Mouse (Mus musculus): ENCODE results near the gene Tshz2.
"Not testable (repeated sequence)": the region's sequence is repeated elsewhere in the genome, so short reads cannot be mapped to it uniquely, and the experiment has no call there.

The Tshz2 gene

DNA sequence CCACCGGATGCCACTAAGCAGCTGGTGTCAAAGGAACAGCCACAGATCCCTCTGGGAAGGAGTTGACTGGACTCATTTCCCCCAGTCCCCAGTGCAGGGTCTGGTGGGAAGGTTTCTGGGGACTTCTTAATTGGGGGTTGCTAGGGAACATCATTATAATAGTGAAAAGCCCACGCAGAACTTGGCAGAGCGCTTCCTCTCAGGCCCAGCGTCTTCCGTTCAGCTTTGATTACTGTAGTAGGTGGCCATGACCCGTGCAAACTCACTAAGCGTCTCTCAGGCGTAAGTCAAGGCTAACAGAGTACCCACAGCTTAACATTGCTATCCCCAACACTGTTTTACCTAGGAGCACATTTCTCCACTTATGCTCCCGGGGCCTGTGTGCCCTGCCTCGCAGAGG lies 181.9 kb downstream of the Tshz2 start:
- no peak for DNase-seq

DNA sequence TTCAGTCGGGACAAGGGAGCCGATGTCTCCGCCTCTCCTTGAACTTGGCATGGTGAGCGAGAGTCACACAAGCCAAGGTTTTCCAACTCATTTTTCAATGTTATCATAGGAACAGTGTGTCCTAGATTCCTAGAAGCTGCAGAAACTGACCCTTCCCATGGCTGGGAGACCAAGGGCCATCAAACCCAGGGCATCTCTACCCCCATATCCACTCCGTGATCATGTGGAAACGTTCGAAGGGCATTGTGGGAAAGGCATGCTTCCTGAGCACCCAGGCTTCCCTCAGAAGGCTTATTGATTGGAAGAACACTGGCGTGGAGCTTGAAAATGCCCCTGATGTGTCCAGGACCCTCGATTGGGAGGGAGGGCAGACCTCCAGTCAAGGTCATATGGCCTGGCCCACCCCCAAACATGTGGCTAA lies 188.2 kb downstream of the Tshz2 start:
- peak; percentile 41 for DNase-seq

DNA sequence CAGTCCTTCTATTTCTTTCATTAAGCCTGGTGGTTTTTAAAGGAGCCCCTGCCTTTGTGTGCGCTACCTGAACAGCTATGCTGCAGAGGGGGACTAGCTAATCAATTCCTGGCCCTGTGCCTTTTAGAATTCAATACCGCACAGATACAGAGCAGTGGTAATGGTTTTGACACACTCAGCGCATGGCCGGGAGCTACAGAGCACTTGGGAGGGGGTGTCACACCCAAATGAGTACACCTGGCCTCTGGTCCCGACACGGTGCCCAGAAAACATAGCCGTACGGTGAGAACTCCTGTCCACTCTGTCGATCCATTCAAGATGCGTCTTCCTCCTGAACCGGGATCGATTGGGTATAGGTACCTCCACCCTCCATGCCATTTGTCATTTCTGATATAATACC lies 193.1 kb downstream of the Tshz2 start:
- no peak for DNase-seq

DNA sequence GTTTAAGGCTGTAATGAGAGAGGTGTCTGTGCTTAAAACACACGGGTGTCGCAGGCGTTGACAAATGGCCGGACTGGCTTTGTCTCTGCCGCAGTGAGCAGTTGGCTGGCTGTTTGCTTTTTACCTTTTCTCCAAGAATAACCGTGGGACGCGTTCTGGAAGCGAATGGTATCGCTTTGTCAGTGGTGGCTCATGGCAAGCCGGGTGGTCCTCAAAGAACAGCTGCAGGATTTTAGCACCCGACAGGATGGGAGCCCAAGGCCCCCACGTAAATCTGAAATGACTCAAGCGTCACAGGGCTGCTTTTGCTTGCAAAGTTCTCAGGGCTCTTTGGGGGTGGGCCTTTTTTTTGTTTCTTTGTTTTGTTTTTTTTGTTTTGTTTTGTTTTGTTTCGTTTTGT lies 193.5 kb downstream of the Tshz2 start:
- DNase-seq: no peak

DNA sequence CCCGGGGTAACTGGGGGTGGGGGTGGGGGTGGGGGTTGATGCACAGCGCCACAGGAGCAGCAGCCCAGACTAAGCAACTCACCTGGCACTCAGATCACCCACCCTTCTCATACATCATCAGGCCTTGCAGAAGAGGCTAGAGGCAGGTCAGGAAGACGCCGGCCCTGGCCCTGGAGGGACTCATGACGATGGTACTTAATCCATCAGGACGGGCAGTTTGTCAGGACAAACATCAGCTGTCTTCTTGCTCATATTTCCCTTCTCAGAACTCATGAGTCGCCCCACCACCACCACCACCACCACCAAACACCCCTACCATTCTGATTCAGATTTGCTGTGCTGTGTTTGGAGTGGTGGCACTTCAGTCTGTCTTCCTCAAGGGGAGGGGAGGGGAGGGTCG lies 194.0 kb downstream of the Tshz2 start:
- no peak for DNase-seq

DNA sequence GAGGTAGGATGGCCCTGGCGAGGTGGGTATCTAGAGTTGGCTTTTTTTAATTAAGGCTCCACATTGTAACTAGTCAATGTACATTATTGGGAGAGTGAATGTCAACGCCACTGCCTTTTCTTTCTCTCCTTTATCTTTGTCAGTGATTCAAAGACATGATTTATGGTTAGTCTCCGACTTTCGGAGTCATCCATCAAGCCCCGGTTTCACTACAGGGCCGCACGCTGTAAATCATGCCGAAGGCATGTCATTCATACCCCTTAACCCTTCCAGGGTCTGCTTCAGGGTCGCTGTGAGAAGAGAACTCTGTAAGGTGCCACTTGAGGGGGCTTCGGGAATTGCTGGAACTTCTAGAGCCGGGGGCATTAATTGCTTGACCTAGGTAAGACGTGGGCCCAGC lies 199.4 kb downstream of the Tshz2 start:
- DNase-seq: no peak

DNA sequence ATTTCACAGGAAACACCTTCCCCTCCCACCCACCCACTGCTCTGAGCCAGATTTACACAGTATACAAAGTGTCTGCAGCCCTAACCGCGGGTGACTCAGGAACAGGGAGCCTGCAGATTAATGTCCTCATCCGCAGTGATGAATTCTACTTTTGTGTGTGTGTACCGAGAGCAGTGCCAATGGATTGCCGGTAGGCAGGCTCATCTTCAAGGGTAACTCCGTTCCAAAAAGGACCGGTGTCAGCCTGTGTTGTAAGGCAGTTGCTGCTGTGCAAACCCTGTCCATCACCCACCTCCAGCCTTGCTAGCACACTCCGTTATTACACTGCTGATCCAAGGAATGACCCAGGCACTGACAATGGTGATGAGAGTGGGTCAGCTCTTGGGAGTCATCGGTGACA lies 200.8 kb downstream of the Tshz2 start:
- no peak for DNase-seq

DNA sequence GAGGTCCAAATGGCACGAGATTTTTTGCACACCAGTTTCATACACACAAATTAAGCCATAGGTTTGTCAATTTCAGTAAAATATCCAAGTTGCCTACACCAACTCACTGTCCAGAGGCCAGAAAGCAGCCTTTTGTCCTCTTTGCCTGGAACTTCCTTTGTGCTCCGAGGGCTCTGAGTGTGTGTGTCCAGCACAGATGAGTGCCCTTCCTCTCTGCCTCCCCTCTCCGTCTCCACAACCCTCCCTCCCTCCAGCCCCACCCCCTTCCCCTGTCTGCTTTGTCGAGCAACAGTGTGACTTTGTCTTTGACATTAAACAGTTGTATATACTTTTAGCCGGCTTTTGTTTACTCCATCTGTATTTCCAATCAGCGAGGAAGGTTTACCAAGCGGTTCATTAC lies 201.8 kb downstream of the Tshz2 start:
- DNase-seq: no peak

DNA sequence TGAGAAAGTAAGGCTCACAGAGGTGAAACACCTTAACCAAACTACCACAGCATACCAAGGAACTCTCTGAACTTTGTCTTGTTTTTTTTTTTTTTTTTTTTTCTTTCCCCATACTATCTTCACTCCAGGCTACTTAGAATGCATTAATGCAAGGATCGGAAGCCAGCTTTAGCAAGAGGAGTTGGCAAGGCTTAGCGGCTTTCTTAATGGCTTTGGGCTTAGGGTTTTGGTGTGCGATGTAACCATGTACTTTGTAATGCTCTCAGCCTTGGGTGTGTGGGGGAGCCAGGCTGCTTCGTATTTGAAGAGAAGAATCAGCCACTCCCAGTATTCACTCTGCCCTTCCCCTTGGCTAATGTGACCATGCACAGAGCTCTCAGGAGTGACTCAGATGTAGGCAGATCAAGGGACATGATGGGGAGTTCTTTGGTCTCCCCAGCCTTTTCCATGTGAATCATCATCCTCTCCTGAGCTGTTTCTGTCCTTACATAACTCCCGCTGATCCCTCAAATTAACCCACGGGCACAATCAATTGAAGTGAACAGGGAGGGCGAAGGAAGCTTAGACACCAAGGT lies 204.3 kb downstream of the Tshz2 start:
- no peak for DNase-seq

DNA sequence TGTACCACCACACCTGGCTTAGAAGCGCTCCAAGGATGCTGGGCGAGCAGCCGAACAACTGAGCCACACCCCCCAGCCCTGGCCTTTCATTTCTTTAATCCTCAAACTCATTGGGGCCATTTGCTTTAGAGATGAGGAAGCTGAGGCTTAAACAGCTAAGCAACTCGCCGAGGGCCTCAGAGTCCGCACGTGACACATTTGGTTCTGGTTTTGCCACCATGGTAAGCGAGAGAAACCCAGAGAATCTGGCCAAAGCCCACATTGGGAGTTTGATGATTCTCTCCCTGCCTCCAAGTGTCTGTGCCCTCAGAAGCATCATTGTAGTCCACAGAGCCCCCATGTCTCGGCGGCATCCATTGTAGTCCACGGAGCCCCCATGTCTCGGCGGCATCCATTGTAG lies 205.7 kb downstream of the Tshz2 start:
- no peak for DNase-seq

DNA sequence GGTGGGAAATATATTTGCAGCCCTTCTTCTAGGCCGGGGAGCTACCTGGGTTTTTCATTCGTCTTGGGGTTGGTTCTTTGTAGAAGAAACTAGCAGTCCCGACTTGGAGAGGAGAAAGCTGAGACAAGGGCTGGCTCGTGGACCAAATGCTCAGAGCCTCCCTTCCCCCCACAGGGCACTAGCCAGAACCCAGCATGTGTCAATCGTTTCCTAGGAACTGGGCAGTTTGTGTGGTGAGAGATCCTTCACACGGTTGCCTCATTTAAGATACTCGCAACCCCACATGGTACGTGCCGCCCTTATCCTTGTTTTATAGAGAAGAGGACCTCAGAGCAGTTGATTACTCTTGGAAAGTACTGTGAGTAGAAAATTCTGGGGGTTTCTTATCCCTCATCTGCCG lies 208.6 kb downstream of the Tshz2 start:
- no peak for DNase-seq

DNA sequence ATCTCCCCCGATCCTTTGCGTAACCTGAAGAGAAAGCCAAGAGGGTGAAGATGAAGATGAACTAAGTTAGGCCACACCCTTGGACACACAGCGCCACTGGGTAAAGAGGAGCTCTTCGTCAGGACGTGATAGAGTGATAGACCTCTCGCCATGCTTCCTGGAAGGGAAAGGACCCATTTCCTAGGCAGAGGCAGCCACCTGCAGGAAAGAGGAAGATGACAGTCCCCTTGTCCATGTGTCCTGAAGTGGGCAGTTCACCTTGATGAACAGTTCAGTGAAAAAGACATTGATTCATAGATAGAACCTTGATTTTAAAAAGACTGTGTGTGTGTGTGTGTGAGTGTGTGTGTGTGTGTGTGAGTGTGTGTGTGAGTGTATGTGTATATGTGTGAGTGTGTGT lies 209.7 kb downstream of the Tshz2 start:
- no peak for DNase-seq

DNA sequence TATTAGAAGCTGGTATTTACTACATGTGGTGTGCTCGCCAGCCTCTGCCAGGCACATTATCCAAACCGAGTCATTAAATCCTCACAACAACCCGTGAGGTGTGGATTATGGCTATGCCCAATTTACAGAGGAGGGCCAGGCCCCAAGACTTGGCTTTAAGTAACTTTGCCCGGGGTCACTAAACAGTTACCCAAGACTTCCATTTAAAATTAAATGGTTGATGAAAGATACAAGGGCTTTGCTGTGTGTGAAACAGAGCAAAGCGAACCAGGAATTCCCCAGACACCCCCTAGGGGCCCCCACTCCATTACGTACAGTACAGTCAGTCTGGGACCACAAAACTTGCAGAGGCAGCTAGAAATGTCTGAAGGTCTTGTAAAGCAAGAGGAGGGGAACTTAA lies 210.7 kb downstream of the Tshz2 start:
- DNase-seq: no peak

DNA sequence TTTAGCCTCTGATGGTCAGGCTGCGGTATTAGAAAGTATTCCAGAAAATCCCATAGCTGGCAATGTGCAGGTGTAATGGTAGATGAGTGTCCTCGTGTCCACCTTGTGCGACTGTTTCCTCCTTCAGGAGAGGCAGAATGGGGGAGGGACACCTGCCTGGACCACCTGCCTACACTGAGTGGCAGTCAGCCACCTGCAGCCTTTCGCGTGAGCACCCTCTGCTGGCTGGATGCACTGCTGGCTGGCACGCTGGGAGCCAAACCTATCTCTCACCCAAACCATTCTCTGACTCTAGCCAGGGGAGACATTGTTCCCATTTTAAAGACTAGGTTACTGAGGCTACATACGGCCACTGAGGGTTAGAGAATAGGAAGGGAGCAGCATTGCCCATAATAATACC lies 216.3 kb downstream of the Tshz2 start:
- peak; percentile 45 for DNase-seq

DNA sequence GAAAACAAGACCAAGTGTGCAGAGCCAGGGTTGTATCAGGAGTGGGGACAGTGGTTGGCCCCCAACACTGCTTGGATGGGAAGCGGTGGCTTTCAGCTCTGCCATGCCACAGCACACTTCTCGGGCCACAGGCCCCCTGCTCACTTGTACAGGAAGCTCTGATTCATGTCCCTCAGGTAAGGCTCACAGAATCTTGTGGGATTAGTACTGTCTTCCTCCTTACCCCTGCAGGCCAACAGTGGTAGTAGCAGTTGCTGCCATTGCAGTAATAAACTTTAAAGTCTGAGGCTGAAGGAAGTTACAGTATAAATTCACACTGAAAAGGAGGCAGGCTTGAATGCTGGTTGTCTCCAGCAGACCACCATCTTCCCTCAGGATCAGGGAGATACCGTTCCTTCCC lies 216.7 kb downstream of the Tshz2 start:
- no peak for DNase-seq

DNA sequence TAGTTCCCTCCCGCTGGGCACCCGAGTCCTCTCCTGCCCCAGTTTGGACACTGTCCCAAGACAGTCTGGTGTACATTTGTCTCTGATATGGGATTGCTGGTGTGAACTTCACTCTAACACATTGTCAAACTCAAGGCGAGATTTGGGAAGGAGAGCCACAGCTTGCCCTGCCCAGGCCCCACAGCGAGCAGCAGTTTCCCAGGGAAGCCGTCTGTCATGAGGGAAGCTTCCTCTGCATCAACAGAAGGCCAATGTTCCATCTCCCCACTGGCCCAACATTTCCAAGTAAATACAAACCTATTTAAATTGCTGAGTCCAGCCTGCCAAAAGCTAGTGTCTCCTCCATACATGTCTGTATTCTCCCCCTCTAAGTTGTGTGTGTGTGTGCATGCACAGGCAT lies 218.8 kb downstream of the Tshz2 start:
- DNase-seq: no peak

DNA sequence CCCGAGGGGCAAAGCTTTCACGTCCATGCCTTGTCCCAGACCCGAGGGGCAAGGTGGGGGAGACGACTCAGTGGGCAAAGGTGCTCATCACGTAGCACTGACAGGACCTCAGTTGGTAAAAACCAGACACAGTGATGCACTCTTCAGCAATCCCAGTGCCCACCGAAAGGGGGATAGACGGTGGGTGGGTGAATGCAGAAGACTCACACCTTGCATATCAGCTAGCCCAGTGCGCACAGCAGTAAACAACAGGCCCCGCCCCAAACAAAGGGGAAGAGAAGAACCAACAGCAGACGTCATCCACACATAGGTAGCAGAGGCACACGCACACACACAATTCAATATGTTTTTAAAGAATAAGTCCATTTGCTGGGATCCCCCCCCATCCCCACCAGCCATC lies 221.7 kb downstream of the Tshz2 start:
- DNase-seq: no peak

DNA sequence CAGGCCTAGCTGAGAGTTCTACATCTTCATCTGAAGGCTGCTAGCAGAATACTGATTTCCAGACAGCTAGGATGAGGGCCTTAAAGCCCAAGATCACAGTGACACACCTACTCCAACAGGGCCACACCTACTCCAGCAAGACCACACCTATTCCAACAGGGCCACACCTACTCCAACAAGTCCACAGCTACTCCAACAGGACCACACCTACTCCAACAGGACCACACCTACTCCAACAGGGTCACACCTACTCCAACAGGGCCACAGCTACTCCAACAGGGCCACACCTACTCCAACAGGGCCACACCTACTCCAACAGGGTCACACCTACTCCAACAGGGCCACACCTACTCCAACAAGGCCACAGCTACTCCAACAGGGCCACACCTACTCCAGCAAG lies 224.2 kb downstream of the Tshz2 start:
- not testable (repeated sequence) for DNase-seq

DNA sequence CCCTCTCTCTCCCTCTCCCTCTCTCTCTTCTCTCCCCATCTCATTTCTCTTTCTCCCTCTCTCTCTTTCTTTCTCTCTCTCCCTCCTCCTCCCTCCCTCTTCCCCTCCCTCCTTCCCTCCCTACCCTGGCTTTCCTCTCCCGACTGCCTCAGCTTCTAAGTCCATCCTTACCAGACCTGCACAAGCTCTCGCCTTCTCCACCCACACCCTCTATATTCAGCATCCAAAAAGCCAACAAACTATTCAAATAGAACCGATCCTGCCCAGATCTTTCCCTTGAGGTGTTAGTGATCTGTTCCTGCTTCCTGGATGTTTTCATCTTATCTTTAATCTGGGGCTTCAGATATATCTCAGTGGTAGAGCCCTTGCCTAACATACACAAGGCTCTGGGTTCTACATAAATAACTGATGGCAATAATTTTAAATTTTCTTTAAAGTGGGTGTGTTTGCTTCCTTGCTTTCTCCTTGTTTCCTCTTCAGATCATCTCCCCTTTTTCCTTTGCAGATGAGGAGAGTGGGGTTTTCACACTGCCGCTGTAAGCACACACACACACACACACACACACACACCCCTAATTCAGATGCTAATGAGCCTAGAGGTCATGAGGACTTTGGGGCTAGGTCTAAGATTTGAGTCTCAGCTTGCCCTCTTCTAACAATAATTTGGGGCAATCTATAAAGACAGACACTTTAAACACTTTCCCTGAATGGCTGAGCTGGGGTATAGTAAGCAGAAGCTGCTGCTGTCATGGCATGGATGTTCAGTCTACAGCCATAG lies 226.5 kb downstream of the Tshz2 start:
- no peak for DNase-seq

DNA sequence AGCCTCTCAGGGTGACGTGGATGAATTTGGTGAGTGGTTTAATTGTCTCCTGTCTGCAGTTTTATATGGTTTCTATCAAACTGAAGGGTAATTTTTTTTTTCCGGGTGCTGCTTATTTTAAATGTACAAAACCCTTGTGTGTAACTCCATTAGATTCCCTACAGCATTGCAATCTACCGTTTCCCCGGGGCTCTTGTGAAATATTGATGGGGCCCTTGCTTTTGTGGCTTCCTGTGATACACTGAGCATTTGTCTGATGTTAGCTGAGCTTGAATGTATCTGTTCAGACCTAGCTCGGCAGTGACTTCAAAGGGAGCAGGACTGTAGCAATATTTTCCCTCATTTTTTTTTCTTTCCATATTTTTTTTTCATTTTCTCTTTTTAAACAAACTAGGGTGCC lies 228.1 kb downstream of the Tshz2 start:
- no peak for DNase-seq

DNA sequence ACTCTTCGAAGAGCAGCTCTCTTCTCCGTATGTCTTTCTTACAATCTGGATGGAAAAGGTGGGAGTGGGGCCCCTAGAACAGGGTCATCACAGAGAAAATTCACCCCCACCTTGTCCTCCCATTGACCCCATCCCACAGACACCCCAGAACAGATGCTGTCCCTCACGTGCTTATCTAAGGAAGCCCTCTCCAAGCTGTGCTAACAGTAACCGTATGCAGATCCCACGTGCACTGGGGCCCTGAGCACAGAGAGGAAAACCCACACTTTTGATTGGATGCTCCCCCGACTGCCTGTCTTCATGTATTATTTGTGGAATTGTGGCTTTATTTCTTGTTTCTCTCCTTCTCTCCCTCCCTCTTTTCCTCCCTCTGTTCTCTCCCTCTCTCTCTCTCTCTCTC lies 229.9 kb downstream of the Tshz2 start:
- DNase-seq: no peak

DNA sequence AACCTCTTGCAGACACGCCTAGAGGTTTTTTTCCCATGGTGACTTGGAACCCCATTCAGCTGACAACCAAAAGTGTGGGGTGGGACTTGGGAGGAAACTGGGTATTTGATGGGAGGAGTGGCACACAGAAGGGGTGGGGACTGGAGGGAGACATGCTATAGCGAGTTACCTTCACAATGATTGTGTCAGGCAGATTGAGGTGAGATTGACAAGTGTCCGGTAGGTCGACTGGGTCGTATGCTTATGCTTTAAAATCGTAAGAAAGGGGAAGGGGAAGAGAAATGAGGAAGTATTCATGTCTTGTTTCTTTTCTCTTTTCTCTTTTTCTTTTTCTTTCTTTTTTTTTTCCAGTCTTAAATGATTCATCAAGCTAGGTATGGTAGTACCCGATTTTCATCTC lies 236.7 kb downstream of the Tshz2 start:
- DNase-seq: no peak

DNA sequence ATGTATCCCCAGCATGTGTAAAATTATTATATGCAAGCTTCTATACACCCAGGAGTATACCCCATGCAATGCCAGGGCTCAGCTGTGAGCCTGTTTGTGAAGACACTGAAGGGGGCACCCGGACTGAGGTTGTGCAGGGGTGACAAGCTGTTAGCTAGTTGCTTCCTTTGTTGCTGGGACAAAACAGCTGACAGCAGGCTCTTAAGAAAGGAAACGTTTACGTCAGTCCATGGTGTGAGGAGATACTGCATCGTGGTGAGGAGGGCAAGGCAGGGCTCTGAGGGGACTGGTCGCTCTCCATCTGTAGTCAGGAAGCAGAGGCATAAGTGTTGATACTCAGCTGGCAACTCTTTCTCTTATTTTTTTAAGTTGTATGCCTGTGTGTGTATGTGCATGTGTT lies 237.7 kb downstream of the Tshz2 start:
- DNase-seq: no peak

DNA sequence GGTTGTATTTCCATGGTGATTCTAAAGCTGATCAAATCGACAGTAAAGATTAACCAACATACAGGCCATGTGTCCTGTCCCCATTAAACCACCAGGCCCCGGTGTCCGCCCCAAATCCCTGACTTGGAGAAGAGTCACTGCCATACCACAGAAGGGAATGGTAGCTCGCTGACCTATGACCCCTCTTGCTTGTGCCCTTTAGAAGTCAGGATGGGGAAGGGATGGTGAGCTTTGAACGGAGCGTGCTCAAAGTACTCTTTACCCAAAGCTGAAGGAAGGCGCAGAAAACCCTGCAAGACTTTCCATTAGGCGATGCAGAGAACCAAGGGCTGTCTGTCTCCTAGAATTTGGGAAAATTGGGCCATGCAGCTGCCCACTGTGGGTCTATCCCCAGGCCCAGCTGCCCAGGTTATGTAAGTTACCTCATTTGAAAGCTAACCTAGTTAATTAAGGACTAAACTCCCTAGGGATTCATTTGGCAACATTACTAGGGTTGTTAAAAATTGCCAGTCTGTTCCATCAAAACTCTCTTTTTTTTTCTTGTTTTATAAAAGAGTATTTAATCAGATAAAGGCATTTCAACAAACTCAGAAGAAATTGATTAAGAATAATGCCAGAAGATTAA lies 238.7 kb downstream of the Tshz2 start:
- DNase-seq: peak; percentile 13

DNA sequence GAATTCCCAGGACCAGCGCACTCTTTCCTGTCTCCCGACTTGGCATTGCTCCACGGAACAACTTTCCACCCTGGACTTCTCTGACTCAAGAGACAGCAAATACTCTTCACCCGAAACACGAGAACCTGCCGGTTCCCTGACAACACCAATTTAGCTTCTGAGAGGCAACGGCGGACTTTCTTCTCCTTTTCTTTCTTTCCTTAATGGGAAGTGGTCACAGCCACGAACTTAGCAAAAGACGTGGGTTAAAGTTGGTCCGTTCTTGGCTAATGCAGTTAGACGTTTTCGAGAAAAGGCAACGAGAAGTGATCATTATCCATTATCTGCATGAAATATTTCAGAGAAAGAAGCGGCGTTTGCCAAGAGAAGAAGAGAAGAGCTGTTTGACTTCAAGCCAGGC lies 240.6 kb downstream of the Tshz2 start:
- no peak for DNase-seq
